Mouse (Mus musculus): Measurements from ENCODE around the gene Sympk.
"Not testable (repeated sequence)": the region's sequence is repeated elsewhere in the genome, so short reads cannot be mapped to it uniquely, and the experiment has no call there.

The Sympk gene

GRCm38 (mm10) chr7:19052345-19053135 is 28.4 kb downstream of the Sympk start:
- DNase-seq, result no peak

- DNase-seq, result no peak
Measured at GRCm38 (mm10) chr7:19053136-19053532, 29.0 kb downstream of the Sympk start.

GRCm38 (mm10) chr7:19054047-19054776 is 30.0 kb downstream of the Sympk start, which contains the start of gene Rsph6a:
Gene Rsph6a (plus strand): TSS chr7:19054690.
- DNase-seq, result peak; percentile 29 to 50

- no peak for DNase-seq
Measured at GRCm38 (mm10) chr7:19054777-19055076, 30.6 kb downstream of the Sympk start.

- DNase-seq, result no peak
Measured at GRCm38 (mm10) chr7:19055108-19055507, 30.9 kb downstream of the Sympk start.

- DNase-seq, result no peak
Measured at GRCm38 (mm10) chr7:19057405-19057804, 33.2 kb downstream of the Sympk start.

- DNase-seq, result no peak
Measured at GRCm38 (mm10) chr7:19065896-19066295, 41.7 kb downstream of the Sympk start.

- DNase-seq, result no peak
Measured at GRCm38 (mm10) chr7:19067063-19067462, 42.9 kb downstream of the Sympk start.

GRCm38 (mm10) chr7:19067935-19068334 is 43.8 kb downstream of the Sympk start:
- DNase-seq, result no peak

GRCm38 (mm10) chr7:19068707-19069106 is 44.5 kb downstream of the Sympk start:
- DNase-seq, result peak; percentile 69 to 75

GRCm38 (mm10) chr7:19069500-19069899 is 45.3 kb downstream of the Sympk start:
- DNase-seq, result no peak

- not testable (repeated sequence) for DNase-seq
Measured at GRCm38 (mm10) chr7:19071024-19071423, 46.8 kb downstream of the Sympk start.

- peak; percentile 41 to 45 for DNase-seq
Measured at GRCm38 (mm10) chr7:19073504-19073903, 49.3 kb downstream of the Sympk start.

GRCm38 (mm10) chr7:19074494-19074893 is 50.3 kb downstream of the Sympk start:
- DNase-seq, result no peak

GRCm38 (mm10) chr7:19075231-19075630 is 51.1 kb downstream of the Sympk start:
- no peak for DNase-seq

GRCm38 (mm10) chr7:19075723-19076585 is 51.8 kb downstream of the Sympk start, which contains the start of gene Dmwd:
Gene Dmwd (plus strand): TSS chr7:19076227.
- peak; percentile 83 to 87 for DNase-seq

- peak in 1 of 2 experiments; percentile 32 for DNase-seq
Measured at GRCm38 (mm10) chr7:19076586-19076991, 52.4 kb downstream of the Sympk start.

GRCm38 (mm10) chr7:19077761-19078160 is 53.6 kb downstream of the Sympk start:
- no peak for DNase-seq

GRCm38 (mm10) chr7:19078732-19079131 is 54.6 kb downstream of the Sympk start:
- DNase-seq, result no peak

GRCm38 (mm10) chr7:19080451-19080950 is 56.3 kb downstream of the Sympk start:
- DNase-seq, result no peak

- DNase-seq, result no peak
Measured at GRCm38 (mm10) chr7:19082171-19082570, 58.0 kb downstream of the Sympk start.

GRCm38 (mm10) chr7:19083096-19083495 is 58.9 kb downstream of the Sympk start:
- no peak for DNase-seq

- no peak for DNase-seq
Measured at GRCm38 (mm10) chr7:19083701-19084100, 59.5 kb downstream of the Sympk start, which contains the start of gene Dmpk. Gene Dmpk (plus strand): TSS chr7:19083849.
